Mouse (Mus musculus): ENCODE data around the gene Aspscr1.
"Not testable (repeated sequence)": the region's sequence is repeated elsewhere in the genome, so short reads cannot be mapped to it uniquely, and the experiment has no call there.

Aspscr1 gene

DNA sequence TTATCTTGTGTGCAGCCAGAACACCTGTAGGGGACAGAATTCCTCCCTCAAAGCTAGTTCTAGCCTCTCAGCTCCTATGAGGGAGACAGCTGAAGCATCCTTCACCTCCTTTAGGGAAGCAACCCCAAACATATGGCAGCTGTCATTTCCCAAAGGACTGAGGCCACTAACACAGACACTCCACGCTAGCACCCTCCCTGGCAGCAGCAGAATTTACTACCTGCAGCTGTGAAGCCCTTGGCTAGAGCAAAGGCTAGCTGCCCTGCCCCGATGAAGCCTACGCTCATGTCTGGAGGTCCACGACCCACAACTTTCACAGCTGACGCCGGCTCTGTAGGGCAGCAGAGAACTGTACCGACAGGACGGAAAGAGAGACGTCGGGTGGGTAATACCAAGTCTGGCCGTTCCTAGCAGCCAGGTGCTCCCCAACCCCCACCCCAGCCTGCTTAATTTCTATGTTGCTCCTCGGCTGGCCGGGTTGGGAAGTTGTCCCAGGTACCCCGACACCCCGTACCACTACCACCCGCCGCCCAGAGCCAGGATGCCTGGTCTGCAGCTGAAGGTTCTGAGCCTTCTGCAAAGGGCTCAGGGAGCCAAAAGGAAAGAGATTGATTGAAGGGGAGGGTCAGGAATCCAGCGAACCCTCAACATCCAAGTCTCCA, 29.7 kb upstream of the Aspscr1 start:
- DNase-seq, result no peak

DNA sequence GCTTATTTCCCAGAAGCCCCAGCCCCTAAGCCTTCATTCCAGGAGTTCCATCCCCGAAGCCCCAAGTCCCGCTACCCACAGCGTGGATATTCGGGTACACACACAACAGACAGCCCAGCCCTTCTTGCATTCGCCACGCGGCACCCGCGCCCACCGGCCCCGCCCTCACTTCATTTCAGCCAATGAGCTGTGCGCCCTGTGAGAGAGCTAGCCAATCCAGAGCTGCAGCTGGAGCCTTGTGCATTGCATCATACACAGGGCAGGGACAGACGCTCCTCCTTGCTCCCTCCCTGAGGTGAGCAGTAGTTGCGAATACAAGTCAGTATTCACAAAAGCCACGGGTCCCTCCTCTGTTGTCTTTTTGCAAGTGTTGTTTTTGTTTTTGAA, 29.2 kb upstream of the Aspscr1 start, which contains the start of gene Pycr1:
TSS of gene Pycr1 (minus strand) at position 169 of the 387 bp plus-strand sequence.
- DNase-seq, result peak; percentile 94

DNA sequence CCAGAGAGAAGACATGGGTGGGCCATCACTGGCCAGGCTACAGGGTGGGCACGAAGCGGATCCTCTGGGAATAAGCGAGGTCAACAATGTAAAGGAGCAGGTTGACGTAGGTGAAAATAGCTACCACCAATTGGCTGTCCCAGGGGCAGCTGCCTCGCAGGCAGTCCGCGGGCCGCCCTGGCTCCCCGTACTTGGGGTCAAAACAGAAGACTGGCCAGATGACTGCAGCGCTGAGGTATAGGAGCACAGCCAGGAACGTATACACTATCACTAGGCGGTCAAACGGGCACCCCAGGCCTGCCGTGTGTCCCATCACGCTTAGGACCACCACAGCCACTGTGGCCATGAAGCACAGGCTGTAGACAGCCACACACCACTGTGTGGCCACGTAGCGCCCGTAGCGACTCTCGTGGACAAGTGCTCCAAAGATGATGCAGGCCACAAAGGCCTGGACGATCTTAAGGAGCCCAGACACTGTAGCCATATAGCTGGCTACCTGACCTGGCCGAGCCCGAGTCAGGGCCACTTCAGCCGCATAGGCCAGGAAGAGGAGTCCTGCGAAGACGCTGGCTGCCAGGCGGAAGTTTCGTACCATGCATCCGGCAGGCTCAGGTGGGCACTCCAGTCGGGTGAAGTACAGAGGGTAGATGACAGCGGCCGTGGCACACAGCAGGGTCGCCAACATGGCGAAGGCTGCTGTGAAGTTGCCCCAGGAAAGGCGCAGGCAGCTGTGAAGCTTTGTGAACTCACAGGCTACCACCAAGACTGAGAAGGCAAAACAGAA, 25.5 kb upstream of the Aspscr1 start:
- no peak for DNase-seq

DNA sequence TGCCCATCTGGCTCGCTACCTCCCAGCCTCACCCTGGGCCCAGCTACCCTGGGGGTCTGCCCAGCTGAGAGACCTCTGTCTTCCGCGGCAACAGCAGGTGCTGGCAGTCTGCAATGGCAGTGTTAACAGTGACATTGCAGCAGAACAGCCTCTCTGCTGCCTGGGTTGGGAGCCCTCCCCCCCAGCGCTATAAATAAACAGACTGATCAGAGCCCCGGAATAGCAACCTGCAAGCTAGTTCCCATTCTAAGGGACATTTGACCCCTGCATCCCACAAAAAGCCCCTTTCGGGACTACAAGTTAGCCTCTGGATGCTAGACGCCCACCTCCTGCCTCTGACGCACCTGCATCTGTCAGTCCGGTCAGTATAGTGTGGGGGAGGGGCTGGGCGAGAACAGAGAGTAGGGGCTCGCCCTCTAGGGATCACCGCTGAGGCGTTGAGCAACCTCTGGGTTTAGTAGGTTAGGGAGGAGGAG, 24.7 kb upstream of the Aspscr1 start, which contains the start of gene Myadml2:
TSS of gene Myadml2 (minus strand) at position 158 of the 476 bp plus-strand sequence.
- no peak for DNase-seq

DNA sequence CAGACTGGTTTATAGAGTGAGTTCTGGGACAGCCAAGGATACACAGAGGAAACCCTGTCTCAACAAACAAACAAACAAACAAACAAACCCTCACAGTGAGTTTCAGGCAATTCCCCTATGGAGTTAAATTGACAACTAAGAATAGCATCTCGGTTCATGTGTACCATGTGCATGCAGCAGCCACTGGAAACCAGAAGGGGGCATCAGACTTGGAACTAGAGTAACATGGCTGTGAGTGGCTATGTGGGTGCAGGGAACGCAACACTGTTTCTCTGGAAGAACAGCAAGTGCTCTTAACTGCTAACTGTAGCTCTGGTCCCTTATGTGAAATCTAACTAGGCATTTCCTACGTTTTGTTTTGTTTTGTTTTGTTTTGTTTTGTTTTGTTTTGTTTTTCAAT, 20.9 kb upstream of the Aspscr1 start:
- no peak for DNase-seq

DNA sequence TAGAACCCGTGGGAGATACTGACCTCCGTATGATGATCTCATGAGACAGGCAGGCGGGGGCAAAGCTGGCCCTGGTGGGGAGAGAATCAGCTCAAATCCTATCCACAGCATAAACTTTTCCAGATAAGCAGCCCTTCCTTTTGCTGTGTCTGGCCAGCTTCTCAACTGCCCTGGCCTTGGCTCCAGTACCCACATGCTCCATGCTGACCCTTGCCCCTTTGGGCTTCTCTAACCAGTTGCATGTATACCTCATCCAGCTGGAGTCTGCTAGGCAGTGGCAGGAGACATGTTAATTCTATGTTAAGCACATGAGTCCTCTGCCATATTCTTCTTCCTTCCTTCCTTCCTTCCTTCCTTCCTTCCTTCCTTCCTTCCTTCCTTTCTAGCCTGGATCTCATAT, 18.0 kb upstream of the Aspscr1 start:
- no peak for DNase-seq

DNA sequence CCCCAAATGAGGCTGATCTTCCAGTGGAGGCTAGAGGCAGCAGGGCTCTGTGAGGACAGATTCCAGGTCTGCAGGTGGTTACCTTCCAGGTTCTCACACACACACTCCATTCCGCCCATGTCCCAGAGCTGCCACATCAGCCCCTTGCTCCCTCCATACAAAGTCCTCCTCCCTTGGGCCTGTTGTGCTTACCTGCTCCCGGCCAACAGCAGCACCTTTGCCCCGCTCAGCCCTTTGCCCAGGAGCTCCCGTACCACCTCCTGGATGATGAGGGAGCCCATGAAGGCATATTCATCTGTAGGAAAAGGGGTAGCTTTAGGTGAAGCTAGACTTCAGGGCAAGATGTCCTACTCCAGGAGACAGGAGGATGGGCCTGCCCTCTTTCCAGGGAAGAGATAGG, 15.5 kb upstream of the Aspscr1 start:
- no peak for DNase-seq

DNA sequence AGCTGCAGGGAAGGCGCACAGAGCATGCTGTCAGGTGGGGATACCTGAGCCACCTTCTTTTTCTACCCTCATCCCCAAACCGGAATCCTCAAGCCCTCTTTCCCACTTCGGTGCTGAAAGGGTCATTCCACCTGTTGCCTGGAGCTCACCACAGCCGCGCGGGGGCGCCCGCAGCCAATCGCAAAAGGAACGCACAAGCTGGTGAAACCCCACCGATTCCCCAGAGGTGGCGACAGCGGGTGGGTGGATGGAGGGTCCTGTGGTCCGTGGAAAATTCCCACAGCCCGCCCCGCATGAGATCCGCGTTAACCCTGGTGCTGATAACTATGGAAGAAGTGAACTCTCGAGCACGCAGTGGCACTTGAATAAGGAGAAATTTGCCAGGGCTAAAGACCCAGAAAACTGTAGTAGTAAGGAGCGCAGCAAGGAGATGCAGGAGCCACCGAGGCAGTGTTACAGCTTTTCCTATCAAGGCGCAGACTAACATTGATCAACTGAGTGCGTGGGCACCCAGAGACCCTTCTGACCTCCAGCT, 13.8 kb upstream of the Aspscr1 start:
- DNase-seq, result peak; percentile 89

DNA sequence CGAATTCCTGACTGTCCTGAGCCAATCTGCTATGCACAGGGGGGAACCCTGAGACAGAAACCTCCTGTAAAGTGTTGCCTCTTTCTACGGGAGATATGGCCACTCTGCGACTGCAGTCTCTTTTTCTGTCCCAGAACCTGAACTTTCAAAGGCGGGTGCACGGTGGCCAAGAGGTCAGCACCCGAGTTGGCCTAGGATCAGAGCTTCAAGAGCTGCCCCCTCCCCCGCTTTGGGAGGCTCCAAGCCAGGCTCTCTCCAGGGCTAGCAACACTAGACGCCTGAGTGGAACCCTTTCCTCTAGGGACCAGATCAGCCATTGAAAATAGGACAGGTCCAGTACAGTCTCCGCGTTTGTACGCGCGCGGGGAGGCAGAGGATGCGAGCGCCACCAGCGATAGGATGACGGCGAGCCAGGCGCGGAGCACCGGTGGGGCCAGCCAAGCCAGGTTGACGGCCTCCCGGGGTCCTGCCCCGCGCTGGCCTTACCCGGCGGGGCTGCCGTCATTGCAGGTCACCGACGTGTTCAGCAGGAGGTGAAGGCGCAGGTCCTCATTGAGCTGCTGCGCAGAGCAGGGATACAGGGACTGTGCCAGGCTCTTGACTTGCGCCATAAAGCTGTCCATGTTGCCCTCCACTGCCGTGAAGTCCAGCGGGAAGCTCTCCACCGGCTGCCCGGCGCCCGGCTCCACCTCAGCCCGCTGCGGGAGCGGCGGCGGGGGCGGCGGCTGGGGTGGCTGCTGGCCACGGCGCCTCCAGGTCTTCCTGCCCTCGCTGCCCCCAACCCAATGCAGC, 13.1 kb upstream of the Aspscr1 start:
- no peak for DNase-seq

DNA sequence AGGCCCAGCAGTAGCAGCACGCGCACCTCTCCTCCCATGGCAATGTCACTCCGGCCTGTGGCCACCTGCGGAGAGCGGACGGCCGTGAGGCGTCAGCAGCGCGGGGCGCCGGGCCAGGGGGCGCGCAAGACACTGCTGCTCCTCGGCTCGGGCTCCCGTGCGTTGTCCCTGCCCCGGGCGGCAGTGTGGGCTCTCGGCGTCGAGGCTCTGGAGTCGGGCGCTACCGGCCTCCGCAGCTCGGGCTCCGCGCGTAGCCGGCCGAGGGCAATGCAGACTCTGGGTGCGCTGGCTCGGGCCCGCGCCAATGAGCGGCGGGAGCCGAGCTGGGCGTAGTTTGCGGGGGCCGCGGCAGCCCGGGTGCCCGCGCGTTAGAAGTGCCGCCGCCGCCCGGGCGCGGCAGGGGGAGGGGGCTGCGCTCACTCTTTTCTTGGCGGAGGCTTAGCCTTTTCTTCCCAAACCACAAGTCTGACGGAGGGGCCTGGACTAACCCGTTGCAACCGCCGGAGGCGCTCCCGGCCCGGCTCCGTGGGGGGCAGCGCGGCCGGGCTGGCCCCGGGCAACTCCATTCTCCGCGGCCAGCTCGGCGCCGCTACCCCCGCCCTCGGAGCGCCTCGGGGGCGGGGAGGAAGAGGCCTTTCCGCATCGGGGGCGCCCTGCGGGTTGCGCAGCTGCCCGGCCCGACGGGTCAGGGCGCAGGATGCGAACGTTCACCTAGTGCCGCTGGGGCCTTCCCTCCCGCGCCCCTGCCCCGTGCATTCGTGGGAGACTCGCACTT, 12.3 kb upstream of the Aspscr1 start:
- DNase-seq, result peak; percentile 46

DNA sequence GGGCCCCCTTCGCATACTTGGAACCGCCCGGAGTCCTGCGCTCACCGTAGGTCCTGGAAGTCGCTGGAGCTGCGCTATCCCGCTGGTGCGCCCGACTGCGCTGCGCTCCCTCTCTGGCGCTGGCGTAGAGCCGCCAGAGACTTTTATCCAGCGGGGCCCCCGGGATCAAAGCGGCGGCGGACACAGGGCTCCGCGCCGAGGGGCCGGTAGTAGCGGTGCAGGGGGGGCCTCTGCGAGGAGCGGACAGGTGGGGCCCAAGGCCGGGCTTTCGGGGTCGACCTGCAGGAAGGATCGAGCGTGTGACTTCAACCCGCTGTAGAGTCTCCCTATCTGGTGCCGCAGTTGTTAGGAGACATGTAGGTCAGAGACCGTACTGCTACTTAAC, 11.7 kb upstream of the Aspscr1 start, which contains the start of gene Notum:
TSS of gene Notum (minus strand) at position 100 of the 385 bp plus-strand sequence.
- DNase-seq, result no peak

DNA sequence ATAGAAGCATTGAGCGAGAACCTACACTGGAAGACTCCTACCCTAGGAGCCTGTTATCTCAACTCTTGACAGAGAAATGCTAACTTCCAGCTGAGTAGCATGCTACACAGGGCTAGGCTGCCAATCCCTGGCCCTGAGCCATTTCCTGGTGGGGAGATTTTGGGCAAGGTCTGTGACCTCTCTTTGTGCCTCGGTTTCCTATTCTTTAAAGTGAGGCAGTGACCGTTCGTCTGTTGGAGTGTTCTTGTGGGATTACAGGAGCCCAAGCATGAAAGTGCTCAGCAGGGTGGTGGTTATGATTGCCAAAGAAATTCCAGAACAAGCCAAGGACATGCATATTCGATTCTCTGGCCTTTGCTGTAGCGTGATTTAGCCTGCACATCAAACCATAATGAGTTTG, 10.0 kb upstream of the Aspscr1 start:
- no peak for DNase-seq

DNA sequence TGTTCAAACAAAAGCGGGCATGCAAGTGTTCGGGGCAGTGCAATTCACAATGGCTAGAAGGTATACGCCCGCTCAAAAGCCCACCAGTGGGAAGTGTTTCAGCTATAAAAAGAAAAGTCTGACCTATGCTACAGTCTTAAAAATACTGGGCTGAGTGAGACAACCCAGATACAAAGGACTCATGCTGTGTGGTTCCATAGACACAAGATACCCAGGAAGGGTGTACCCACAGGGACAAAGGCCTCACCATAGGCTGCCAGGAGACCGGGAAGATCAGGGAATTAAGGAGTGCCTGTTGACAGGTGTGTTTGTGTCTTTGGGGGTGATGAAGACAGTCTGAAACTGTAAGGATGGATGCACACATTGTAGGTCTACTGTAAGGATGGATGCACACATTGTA, 9.1 kb upstream of the Aspscr1 start:
- no peak for DNase-seq

DNA sequence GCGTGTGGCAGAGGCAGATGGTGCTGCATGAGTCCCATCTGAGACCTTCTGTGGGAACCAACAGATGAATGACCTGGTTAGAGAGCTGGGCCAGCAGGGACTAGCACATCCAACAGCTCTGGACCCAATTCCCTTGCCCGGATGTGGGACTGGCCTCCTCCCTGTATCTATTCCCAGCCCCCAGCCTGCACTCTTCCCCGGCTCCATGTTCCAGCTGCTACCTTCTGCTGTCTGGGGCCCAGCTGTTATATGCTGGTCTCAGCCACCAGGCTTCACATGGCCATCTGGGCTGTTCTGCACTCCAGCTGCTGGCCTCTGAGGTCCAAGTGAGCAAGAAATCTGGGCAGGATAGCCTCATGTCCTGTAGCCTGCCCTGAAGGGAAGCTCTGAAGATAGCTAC, 7.4 kb upstream of the Aspscr1 start:
- peak; percentile 61 for DNase-seq

DNA sequence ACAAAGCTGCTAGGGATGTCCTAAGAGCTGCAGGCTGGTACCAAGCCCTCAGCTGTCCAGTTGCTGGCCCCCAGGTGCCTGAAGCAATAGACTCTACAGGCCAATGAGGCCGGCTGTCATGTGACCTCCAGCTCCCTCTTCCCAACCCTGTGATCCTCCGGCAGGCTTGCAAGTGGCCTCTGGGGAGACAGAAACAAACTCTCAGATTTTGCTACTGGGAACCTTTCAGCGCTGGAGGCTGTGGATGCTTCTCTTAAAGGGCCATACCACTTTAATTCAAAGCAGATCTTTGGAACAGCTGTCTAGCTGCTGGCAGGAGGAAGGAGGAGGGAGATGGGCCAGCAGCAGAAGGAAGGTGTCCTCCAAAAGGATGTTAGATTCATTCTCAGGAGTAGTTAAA, 6.2 kb upstream of the Aspscr1 start:
- no peak for DNase-seq

DNA sequence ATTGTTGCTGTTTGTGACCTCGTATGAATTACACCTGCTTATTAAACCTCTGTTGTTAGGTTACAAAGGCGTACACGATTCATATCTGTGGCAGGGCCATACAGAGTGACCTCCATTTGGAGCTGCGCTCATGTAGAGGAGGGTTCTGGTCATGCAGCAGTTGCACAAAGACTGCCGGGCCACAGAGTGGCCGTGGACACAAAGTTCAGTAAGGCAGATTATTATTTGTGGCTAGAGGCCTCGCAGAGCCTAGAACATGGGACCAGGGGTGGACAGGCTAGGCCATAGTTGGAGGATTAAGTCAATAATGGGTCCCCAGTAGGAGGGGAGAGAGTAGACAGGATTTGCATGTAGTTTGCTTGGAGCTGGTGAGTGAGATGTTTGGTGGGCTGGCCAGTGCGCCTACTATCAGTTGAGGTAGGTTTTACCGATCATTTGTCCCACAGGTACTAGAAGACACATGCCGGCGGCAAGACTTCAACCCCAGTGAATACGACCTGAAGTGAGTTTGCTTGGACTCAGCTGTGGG, 885 bp downstream of the Aspscr1 start:
- DNase-seq, result no peak

DNA sequence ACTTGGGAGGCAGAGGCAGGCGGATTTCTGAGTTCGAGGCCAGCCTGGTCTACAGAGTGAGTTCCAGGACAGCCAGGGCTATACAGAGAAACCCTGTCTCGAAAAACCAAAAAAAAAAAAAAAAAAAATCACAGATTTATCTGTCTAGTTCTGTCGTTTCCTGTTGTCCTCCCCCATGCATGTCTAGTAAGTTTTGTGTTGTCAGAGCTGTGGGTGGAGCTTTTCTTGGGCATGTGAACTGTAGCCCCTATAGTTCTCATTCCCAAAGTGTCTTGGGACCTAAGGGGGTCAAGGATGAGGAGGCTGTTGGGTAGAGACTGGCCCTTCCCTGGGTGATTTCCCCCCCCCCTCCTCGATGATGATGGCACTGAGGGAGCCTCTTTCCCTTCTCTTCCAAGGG, 3.1 kb downstream of the Aspscr1 start:
- not testable (repeated sequence) for DNase-seq

DNA sequence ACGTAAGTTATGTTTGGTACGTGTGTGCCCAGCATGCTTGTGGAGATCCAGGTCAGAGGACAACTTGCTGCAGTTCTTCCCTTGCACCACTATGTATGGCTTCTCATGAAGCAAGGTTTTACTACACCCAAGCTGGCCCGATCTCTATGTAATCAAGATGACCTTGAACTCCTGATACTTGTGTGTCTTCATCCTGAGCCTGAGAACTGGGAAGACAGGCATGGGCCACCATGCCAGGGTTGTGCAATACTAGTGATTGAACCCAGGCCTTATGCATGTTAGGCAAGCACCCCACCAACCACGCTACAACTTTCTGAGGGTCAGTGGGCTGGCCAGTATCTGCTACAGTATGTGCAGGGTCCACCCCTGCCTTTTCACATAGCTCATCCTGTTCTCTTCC, 4.2 kb downstream of the Aspscr1 start:
- DNase-seq, result no peak

DNA sequence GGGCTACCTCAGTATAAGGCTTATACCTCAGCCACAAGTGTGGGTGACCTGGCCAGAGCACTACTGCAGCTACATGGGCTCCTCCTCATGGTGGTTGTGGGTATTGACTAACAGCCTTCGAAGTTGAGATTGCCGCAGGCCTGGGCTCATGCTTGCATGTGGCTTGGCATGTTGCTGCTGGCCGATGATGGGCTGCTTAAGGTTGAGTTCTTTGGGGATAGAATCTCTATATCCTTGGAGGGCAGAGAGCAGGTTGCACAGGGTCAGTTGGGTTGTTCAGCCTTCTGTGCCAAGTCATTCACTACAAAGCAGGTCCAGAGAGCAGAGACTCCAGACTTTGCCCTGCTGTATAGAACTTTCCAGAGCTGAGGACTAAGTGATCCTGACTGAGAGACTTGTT, 7.1 kb downstream of the Aspscr1 start:
- DNase-seq, result peak; percentile 43

DNA sequence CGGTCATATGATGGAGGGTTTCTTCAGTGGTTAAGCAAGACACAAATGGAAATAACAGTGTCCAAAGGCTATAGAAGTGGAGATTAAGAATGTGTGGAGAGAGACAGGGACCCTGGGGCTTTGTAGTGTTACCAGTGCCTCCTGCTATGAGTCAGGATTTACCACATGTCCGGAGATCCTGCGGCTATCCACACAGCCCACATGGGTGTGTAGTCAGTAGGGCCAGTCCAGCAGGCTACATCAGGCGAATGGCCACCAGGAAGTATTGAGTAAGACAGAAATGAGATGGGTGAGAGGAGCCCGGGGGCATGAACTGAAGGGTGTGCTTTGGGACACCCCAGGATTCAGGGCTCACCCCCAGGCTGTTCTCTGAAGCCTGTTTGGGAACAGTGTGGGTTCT, 9.9 kb downstream of the Aspscr1 start:
- DNase-seq, result no peak

DNA sequence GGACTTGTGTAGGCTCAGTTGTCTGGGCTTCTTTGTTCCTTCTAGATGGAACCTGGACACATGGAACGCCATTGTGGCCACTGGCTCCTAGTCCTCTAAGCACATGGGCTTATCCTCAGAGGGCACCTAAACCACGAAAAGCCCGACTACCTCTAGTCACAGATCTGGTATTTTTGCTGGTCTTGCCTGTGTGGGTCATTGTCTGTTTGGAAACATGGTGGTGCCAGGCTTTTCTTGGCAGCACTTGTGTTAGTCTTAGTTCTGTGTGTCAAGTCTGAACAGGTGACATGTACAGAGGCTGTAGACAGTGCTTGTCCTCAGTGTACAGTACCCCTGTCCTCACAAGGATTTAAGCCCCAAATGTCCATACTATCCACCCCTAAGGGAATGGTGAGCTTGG, 10.8 kb downstream of the Aspscr1 start:
- no peak for DNase-seq

DNA sequence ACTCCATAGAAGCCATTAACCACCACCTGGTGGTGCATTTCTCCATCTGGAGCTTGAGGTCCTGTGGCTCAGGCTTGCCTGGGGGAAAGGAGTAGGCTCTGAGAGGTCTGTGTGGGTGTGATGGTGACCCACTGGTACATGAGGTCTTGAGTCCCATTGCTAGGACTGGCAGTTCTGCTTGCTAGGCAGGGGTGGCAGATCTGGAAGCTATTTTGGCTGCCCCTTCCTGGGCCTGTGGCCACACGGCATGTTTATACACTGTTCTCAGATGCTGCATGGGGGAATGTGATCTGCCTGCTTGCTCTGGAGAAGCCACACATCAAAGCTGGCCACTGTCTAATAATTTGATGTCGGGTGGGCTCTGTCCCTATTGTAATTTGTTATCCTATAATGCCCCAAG, 11.3 kb downstream of the Aspscr1 start:
- no peak for DNase-seq
